Mouse (Mus musculus): ENCODE measurements around the gene Slc25a26. TPM values are rescaled to one million over a fixed set of nuclear protein-coding genes. Genes with fewer than 3 reads are reported as not detected.

Gene Slc25a26
- polyA plus RNA-seq, 1 experiment from 2014 or later, result 9.3 TPM

DNA sequence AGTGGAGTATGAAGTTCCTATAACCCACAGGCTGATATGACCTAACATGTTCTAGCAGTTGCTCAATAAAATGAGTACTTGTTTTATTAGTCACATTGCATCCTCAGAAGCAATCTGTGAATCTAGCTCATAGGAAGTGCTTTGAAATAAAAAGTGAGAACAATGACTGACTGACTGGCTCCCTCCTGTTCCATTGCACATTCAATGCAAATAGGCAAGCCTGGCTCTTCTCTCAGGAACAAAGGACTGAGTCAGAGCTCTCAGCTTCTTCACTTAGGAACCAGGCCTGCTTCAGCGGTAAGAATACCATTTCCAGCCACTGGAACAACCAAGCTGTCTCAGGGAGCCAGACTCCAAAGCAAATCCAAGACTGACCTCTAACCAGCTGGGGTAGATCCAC is 135.2 kb downstream of the Slc25a26 start:
- Histone ChIP-seq H3K27me3 (ENCODE audit: insufficient read depth, poor library complexity, severe bottlenecking) (no peaks in the 10 kb centered on the region), H3K4me3 (no peak overlapping the region), H3K9me3 (no peaks in the 10 kb centered on the region), H3K36me3 (no peaks in the 10 kb centered on the region), H3K4me1 (replicated peaks) (peaks cover 83% of the 10 kb centered on the region), H3K27ac (peak overlapping the region; percentile 83)
- 41% methylated on average over 1 of the region's 1 CpGs for WGBS
- no peak for DNase-seq (ENCODE audit: low spot score)

DNA sequence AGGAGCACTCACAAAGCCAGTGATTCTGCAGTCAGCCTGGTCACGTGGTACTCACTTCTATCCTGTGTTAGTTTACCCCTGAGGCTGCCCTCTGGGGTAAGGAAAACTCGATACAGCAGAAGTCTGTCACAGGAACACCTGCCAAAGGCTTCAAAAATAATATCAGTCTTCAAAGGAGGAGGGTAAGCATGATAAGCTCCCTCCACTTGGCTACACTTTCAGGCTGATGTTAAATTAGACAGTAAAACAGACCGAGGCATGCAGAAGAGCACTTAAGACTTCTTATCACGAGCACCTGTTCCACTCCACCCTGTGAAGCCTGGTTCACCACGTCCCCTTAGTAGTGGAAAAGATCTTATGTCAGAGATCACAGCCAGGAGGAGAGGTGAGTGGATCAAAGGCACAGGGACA is 136.9 kb downstream of the Slc25a26 start:
- 68% methylated on average over 5 of the region's 5 CpGs for WGBS
- no peak for DNase-seq (ENCODE audit: low spot score)
- Histone ChIP-seq H3K27me3 (ENCODE audit: insufficient read depth, poor library complexity, severe bottlenecking) (no peaks in the 10 kb centered on the region), H3K36me3 (0 out of 2 replicates have a peak, but pooled peaks cover 2% of the 10 kb centered on the region), H3K9me3 (no peaks in the 10 kb centered on the region), H3K4me3 (no peak overlapping the region), H3K27ac (peak overlapping the region; percentile 40), H3K4me1 (replicated peaks) (peaks cover 74% of the 10 kb centered on the region)

DNA sequence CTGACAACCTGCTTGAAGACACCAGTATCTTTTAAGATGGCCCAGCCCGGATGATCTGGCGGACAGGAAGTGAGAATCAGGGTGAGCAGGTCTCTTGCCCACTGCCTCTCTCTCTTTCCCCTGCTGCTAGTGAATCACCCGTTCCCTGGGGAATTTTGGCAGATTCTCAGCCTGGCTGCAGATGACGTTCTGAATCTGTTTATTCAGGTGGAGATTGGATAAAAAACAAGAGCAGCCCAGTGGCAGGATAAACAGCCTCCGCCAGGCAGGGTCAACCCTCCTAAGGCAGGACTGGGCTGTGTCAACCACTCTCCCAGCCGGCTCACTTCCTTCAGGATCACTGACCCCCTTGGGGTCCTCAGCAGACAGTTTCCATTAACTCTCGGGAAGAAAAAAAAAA is 140.2 kb downstream of the Slc25a26 start:
- Histone ChIP-seq H3K27ac (peak overlapping the region; percentile 40; the same call in 1 of the 2 replicates), H3K4me1 (replicated peaks) (peaks cover 60% of the 10 kb centered on the region), H3K27me3 (ENCODE audit: insufficient read depth, poor library complexity, severe bottlenecking) (no peaks in the 10 kb centered on the region), H3K9me3 (no peaks in the 10 kb centered on the region), H3K36me3 (peaks cover 24% of the 10 kb centered on the region; the same call in 1 of the 2 replicates), H3K4me3 (no peak overlapping the region)
- DNase-seq (ENCODE audit: low spot score), result peak; percentile 45
- 53% methylated on average over 7 of the region's 7 CpGs for WGBS

DNA sequence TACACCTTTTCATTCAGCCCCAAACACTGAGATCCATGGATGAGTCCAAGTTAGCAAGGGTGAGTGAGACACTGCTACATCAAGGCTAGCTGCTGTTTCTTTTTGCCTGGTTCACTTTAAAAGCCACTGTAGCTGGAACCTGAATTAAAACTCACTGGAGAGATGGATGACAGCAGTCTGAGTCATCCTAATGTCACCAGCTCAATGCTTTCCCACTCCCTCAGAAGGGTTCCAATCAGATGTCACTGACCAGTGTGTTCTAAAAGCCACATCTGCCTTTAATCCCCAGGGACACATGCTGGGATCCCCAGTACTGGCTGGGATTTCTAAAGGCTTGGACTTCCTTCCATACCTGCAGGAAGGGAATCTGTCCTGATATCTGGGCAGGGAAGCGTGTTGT is 141.9 kb downstream of the Slc25a26 start:
- Histone ChIP-seq H3K4me3 (no peak overlapping the region), H3K27me3 (ENCODE audit: insufficient read depth, poor library complexity, severe bottlenecking) (no peaks in the 10 kb centered on the region), H3K4me1 (replicated peaks) (peaks cover 57% of the 10 kb centered on the region), H3K27ac (no peak overlapping the region), H3K36me3 (peaks cover 24% of the 10 kb centered on the region; the same call in 1 of the 2 replicates), H3K9me3 (no peaks in the 10 kb centered on the region)
- no peak for DNase-seq (ENCODE audit: low spot score)
- WGBS, result 83% methylated on average over 1 of the region's 1 CpGs

DNA sequence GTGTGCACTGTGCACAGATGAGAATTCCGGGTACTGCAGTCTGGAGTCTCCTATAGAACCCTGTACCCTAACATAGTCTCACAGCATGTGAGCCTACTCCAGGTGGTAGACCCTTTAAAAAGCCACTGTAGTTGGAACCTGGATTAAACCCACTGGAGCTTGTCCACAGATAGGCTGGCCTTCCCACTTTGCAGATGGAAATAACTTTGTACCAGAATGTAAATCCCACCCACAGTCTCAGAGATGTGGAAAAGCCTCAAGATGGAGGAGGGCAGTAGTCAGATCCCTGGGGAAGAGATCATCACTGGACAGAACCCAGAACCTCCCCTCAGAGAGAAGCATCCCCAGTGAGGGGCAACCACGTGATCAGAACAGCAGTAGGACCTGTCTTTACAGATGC is 143.9 kb downstream of the Slc25a26 start:
- Histone ChIP-seq H3K36me3 (peaks cover 29% of the 10 kb centered on the region; the same call in 1 of the 2 replicates), H3K4me3 (no peak overlapping the region), H3K9me3 (no peaks in the 10 kb centered on the region), H3K27me3 (ENCODE audit: insufficient read depth, poor library complexity, severe bottlenecking) (no peaks in the 10 kb centered on the region), H3K4me1 (replicated peaks) (peaks cover 59% of the 10 kb centered on the region), H3K27ac (no peak overlapping the region)
- DNase-seq (ENCODE audit: low spot score), result no peak
- WGBS, result 86% methylated on average over 2 of the region's 2 CpGs

DNA sequence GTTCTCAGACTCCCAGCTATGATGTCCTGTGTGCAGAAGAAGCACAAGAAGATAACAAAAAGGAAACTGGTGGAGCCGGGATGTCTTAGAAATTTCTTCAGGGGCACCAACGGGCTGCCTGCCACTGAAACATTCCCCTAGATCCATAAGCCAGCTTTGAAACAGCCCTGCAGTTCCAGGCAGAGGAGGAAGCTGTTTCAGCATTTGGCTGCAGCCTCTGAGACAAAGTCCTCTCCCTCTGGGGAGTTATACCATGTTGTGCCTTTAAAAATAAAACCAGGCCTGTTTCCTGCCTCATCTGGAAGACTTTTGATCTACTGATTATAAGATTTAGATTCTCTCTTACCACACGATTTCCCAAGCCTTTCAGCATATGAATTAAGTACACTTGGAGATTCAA is 144.5 kb downstream of the Slc25a26 start:
- peaks cover 62% of the 10 kb centered on the region for H3K4me1 ChIP-seq (replicated peaks)
- WGBS, result 81% methylated on average over 3 of the region's 3 CpGs
- no peaks in the 10 kb centered on the region for H3K27me3 ChIP-seq (ENCODE audit: insufficient read depth, poor library complexity, severe bottlenecking)
- DNase-seq (ENCODE audit: low spot score), result no peak
- H3K9me3 ChIP-seq, result no peaks in the 10 kb centered on the region
- no peak overlapping the region for H3K27ac ChIP-seq
- H3K36me3 ChIP-seq, result peaks cover 29% of the 10 kb centered on the region; the same call in 1 of the 2 replicates
- H3K4me3 ChIP-seq, result no peak overlapping the region

DNA sequence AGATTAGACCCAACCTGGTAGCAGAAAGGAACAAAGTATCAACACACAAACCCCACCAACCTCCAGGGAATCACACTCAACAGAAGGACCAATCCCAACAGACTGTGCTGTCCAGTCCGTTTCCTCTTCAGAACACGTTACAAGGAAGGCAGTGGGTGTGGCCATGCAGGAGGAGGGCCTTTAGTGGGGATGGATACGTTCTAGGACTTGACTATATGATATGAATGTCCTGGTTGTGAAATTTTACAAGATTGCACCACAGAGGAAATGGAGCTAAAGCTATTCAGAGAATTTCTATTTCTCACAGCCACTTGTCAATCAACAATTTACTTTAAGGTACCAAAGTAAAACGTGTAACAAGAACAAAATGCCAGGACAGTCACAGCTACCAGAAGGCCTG is 145.6 kb downstream of the Slc25a26 start:
- H3K4me1 ChIP-seq (replicated peaks), result peaks cover 63% of the 10 kb centered on the region
- 58% methylated on average over 4 of the region's 4 CpGs for WGBS
- no peak overlapping the region for H3K4me3 ChIP-seq
- no peak for DNase-seq (ENCODE audit: low spot score)
- no peaks in the 10 kb centered on the region for H3K27me3 ChIP-seq (ENCODE audit: insufficient read depth, poor library complexity, severe bottlenecking)
- peaks cover 35% of the 10 kb centered on the region; the same call in 1 of the 2 replicates for H3K36me3 ChIP-seq
- no peak overlapping the region for H3K27ac ChIP-seq
- H3K9me3 ChIP-seq, result no peaks in the 10 kb centered on the region

DNA sequence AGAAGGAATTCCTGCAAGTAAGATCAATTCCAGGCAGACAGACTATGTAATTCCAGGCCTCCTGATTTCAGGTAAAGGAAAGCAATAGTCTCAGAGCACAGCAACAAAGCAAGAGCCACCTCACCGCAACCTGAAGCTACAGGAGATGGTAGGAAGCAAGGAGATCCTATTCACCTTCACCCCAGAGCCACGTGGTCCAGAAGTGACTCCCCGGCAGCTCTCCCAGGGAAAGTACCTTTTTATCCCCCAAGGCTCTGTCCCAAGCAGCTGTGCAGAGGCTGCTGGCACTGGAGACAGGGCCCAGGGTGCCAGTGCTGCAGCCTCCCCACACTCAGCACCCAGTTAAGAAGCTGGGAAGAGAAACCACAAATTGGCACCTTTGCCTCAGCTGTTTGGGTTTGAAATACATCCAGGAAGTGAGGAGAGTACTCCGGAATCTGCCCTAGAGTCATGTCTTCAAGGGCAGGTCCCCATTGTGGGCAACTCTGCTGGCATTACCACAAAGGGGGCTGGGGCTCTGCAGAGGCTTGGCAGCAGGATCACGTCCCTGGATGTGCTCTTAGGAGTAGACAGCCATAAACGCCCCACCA is 146.2 kb downstream of the Slc25a26 start:
- 71% methylated on average over 6 of the region's 6 CpGs for WGBS
- no peaks in the 10 kb centered on the region for H3K9me3 ChIP-seq
- H3K4me3 ChIP-seq, result no peak overlapping the region
- no peaks in the 10 kb centered on the region for H3K27me3 ChIP-seq (ENCODE audit: insufficient read depth, poor library complexity, severe bottlenecking)
- H3K27ac ChIP-seq, result peak overlapping the region; percentile 24
- DNase-seq (ENCODE audit: low spot score), result no peak
- peaks cover 61% of the 10 kb centered on the region for H3K4me1 ChIP-seq (replicated peaks)
- H3K36me3 ChIP-seq, result peaks cover 38% of the 10 kb centered on the region; the same call in 1 of the 2 replicates

DNA sequence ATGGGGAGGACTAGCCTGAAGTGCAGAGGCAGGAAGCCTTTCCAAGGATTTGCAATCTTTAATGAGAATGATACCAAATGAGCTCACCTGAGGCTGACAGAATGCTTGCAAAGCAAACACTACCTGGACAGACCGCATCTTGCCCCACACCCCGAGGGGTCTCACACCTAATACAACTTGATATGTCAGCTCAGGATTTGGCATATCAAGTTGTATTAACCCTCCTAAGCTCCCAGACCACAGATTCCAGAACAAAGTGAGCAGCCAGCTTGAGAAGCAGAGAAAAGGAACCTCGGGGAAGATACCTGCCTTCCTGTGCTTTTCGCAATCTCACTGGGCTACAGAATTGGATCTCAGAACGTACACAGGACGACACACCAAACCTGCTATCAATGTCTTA is 146.8 kb downstream of the Slc25a26 start:
- Histone ChIP-seq H3K4me1 (replicated peaks) (peaks cover 64% of the 10 kb centered on the region), H3K9me3 (no peaks in the 10 kb centered on the region), H3K4me3 (no peak overlapping the region), H3K27ac (peak overlapping the region; percentile 35), H3K27me3 (ENCODE audit: insufficient read depth, poor library complexity, severe bottlenecking) (no peaks in the 10 kb centered on the region), H3K36me3 (peaks cover 40% of the 10 kb centered on the region; the same call in 1 of the 2 replicates)
- DNase-seq (ENCODE audit: low spot score), result no peak
- 83% methylated on average over 6 of the region's 6 CpGs for WGBS

DNA sequence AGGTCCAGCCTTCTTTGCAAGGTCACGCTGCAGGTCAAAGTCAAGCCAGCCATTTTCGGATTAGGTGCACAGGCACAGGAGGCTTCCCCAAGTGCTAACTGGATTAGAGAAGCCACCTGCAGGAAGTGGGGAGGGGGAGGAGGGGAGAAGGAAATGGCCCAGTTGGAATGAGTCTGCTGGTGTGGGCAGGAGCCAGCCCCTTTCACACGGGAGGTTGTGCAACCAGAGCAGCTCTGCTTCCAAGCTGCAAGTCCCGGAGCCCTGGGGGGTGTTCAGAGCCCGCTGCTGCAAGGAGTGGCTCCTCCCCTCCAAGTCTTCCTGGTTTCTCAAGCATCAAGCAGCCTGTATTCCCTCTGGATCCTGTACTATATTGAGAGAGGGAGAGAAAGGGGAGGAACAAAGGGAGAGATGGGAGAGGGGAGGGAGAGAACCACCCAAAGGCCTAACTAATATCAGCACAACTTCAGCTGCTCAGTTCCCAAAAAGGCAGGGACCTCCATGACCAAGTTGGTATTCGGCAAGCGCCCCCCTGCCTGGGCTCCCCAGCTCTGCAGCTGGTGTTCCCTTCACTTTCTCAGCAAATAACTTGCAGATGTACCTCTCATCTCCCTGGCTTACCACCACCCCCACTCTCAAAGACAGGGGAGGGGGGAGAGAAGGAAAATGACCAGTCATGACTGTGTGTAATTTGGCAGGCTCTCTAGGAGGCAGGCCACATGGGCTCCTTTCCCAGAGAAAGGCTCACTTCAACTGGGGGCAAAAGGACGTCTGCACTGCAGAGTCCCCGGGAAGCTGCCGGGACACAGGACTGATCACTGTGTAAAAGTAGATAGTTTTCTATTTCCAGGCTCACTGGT is 147.7 kb downstream of the Slc25a26 start:
- Histone ChIP-seq H3K36me3 (peaks cover 43% of the 10 kb centered on the region), H3K4me3 (no peak overlapping the region), H3K27ac (peak overlapping the region; percentile 76), H3K27me3 (ENCODE audit: insufficient read depth, poor library complexity, severe bottlenecking) (no peaks in the 10 kb centered on the region), H3K4me1 (replicated peaks) (peaks cover 63% of the 10 kb centered on the region), H3K9me3 (no peaks in the 10 kb centered on the region)
- DNase-seq (ENCODE audit: low spot score), result peak; percentile 56
- 13% methylated on average over 10 of the region's 10 CpGs for WGBS

DNA sequence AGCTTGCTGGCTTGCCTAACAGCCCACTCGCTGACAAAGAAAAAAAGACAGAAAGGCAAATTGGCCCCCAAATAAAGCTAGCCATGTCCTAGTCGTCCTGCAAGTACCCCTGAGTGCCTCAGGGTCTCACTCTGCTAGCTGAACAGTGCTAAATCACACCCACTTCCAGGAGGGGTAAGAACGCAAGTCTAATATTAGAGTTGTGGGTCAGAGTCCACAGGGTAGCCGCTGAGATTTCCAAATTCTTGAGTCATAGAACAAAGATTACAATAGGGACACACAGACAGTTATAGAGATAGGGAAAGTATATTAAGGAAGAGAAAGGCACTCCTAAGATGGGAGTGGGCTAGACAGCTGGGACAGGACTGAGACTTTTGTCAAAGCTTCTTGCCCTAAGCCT is 148.4 kb downstream of the Slc25a26 start:
- H3K4me1 ChIP-seq (replicated peaks), result peaks cover 68% of the 10 kb centered on the region
- no peak for DNase-seq (ENCODE audit: low spot score)
- H3K9me3 ChIP-seq, result no peaks in the 10 kb centered on the region
- no peak overlapping the region for H3K4me3 ChIP-seq
- 43% methylated on average over 4 of the region's 4 CpGs for WGBS
- H3K27ac ChIP-seq, result peak overlapping the region; percentile 76
- H3K36me3 ChIP-seq, result peaks cover 45% of the 10 kb centered on the region
- H3K27me3 ChIP-seq (ENCODE audit: insufficient read depth, poor library complexity, severe bottlenecking), result no peaks in the 10 kb centered on the region

DNA sequence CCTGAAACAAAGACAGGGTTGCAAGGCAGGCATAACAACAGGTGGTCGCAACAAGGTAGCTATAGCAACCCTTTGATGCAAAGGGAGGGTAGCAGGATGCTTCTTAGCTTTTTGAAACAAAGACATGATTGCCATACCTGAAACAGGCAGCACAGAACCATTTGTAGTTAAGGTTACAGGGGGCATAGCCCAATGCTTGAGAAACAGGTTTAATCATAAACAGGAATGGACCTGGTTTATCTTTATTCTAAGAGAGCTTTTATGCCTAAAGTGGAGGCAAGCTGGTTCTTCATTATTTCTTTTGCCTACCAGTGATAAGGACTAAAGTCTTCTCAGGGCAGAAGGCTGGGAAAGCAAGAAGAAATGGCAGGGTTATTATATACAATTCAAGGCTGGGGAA is 149.5 kb downstream of the Slc25a26 start:
- no peak for DNase-seq (ENCODE audit: low spot score)
- Histone ChIP-seq H3K4me3 (no peak overlapping the region), H3K27me3 (ENCODE audit: insufficient read depth, poor library complexity, severe bottlenecking) (no peaks in the 10 kb centered on the region), H3K27ac (no peak overlapping the region; the same call in 1 of the 2 replicates), H3K36me3 (peaks cover 42% of the 10 kb centered on the region), H3K4me1 (replicated peaks) (peaks cover 71% of the 10 kb centered on the region), H3K9me3 (no peaks in the 10 kb centered on the region)
- 71% methylated on average over 1 of the region's 1 CpGs for WGBS

DNA sequence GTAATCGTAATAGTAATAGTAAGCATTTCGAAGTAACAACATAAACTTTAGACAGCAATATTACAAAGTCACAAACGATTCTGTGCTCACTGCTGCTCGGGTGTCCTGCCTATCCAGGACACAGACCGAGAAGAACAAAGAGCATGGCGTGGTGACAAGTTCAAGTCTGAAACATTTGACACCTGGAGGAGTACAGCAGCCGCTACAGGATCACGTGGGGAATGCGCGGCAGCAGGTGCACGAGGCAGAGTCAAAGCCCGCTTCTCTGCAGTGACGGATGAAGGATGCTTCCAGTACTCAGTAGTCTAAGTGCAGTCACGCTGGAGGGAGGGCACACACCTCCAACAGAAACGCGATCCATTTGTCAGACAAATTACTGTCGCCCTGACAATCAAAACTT is 151.4 kb downstream of the Slc25a26 start:
- no peaks in the 10 kb centered on the region for H3K27me3 ChIP-seq (ENCODE audit: insufficient read depth, poor library complexity, severe bottlenecking)
- DNase-seq (ENCODE audit: low spot score), result no peak
- no peak overlapping the region for H3K4me3 ChIP-seq
- peaks cover 66% of the 10 kb centered on the region for H3K4me1 ChIP-seq (replicated peaks)
- H3K9me3 ChIP-seq, result no peaks in the 10 kb centered on the region
- no peak overlapping the region for H3K27ac ChIP-seq
- WGBS, result 85% methylated on average over 17 of the region's 17 CpGs
- H3K36me3 ChIP-seq, result peaks cover 47% of the 10 kb centered on the region

Data from hindbrain, embryonic 10.5 days (tissue).